Mouse (Mus musculus): ENCODE measurements around the gene Irf2bpl.

Gene Irf2bpl

DNA sequence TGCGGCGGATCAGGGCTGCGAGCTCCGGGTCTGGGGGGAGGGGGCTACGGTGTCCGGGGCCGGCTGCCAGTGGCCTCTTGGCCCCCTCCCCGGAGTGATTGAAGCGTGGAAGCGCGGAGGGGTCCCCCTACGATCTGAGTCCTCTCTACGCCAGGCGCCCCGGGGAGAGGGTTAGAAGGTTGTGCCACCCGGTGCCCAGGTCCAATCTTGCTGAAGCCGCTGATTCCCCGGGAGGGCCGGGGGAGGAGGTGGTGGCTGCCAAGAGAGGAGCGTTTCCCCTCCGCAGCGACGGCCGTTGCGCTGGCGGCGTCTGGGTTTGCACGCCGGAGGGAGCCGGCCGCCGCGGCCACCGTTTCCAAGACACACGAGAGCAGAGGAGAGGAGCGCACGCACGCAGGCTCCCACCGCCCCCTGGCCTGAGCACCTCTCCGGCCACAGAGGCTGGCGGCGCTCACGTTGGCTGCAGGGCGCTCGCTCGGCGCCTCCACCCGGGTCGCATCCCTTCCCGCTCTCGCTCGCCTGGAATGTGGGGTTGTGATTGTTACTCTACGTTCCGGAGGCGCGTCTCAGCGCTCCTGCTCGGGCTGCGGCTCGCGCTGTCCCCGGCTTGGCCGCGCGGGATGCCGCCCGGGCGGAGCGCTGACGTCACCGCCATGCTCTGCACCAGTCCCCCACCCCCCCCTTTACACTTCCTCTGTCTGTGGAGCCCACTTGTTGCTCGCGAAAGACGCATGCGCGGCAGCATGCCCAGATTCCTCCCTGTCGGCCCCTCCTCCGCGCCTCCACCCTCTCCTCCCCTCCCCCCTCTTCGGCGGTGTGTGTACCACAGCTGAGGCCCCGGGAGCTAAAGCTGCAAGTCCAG is at the start of gene Irf2bpl:
Gene Irf2bpl (minus strand): TSS at position 602 of the 862 bp plus-strand sequence.
- DNase-seq: peak; percentile 100

GRCm38 (mm10) chr12:86932575-86932952 is 48.0 kb upstream of the Irf2bpl start:
- DNase-seq: peak; percentile 69 to 89

DNA sequence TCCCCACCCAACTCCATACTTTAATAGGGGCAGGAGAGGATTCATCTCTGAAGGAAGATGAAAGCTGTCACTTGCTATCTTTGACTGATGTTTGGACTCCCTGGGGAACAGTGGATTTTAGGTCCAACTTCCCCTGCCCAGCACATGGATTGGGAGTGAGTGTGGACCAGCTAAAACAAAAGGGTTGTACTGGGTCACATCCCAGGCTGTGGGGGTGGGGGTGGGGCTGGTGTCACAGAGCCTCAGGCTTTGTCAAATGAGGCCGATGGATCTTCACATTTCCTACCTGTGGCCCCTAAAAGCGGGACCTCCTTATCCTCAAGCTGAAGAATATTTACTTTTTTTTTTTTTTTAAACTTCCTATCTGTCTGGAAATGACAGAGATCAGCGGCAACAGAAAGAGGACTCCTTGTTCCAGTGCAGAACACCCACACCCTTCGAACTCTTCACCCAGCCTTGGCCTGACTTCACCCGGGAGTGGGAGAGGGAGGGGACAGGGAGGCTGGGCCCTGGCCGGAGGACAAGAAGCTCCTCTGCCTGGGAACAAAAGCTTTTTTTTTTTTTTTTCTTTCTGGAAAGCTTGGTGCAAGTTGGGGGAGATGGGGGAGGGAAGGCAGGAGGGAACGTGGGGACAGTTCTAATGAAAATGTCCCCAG is 47.4 kb upstream of the Irf2bpl start:
- DNase-seq: peak; percentile 85 to 94

GRCm38 (mm10) chr12:86930934-86931729 is 46.5 kb upstream of the Irf2bpl start:
- no peak for DNase-seq

GRCm38 (mm10) chr12:86923837-86924236 is 39.2 kb upstream of the Irf2bpl start:
- peak; percentile 89 to 93 for DNase-seq

DNA sequence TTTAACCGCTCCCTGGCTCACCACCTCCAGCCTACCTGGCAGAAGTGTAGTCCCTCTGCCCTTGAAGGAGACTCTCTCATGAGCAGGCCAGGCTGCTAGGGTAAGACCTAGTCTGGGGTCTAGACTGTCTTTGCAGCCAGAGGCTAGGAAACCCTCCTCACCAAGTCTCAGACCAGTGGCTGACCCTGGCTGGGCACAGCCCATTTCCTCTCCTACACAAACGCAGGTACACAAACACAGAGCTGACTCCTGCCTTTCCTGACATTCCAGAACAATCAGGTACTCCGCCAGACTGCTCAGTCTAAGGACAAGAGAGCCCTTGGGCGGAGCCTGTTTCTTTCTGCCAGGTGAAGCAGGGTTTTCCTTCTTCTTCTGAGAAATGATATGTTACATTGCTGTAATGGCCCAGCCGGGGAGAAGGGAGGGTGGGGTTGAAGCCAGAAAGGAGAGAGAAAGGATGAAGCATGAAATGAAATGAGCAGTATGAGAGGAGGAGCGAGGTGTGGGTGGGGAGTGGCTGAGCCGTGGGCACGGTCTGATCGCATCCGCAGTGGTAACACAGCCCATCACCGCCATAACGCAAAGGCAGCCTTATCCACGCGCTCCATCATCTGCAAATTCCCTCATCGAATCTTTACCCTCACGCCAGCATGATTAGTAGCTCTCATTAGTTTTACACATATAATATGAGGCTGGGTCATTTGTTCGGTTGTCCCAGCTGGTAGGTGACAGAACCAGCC is 34.6 kb upstream of the Irf2bpl start:
- peak; percentile 31 to 39 for DNase-seq

DNA sequence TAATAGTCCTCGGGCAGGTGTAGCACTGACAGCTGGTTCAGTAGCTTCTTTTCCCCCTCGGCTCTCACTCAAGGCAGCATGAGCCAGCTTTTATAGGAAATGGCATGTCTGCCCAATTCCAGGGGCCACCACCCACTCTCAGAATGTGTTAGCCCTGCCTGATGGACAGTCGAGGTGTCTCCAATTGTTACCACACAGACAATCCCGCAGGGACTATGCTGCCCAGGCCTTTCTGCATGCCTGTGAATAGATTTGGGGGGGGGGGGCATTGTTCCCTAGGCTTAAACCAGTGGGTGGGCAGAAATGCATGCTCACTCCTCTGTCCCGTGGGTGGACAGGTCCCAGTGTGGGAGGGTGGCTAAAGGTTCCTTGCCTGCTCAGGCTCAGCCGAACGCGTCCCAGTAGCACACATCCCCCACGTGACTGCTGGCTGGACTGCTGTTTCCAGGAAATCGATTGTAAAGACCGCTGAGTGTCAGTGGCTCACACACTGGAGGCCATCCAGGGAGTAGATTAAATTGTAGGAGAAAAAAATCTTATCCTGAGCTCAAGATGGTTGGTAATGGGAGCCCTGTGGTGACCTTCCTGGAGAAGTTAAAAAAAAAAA is 33.9 kb upstream of the Irf2bpl start:
- peak; percentile 71 to 73 for DNase-seq

GRCm38 (mm10) chr12:86916796-86917573 is 32.4 kb upstream of the Irf2bpl start:
- DNase-seq: no peak

DNA sequence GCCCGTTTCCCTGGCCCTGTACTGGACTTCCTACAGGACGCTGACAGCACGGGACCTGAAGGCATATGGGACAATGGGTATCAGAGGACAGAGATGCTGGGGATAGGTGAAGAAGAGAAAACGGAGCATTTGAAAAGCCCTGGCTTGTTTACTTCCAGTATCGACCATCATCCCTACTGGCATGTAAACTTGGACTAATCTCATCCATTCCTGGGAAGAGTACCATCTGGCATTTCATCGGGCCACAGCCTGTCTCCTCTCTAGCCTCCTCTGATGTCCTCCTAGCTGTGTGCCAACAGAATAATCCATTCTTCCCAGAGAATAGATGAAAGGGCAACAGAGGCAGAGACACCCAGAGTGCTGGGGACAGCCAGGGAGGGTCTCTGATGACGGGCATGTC is 31.0 kb upstream of the Irf2bpl start:
- no peak for DNase-seq

DNA sequence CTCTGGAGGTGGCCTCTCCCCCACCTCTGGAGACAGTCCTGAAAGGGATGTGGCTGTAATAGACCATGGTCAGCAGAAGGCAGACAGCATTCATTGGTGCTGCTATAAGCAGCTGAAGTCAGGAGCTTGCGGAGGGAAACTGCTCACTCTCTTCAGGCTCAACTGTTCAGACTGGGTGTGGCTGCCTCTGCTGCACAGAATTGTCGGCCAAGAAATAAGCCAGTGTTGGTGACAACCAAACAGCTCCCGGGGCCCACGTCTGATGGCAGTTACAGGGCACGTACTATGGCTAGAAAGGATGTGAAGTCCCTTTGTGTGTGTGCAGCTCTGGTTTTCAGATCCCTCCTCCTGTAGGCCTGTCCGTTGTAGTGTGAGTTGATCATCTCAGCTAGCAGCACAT is 30.2 kb upstream of the Irf2bpl start:
- no peak for DNase-seq

GRCm38 (mm10) chr12:86914351-86914750 is 29.8 kb upstream of the Irf2bpl start:
- no peak for DNase-seq

DNA sequence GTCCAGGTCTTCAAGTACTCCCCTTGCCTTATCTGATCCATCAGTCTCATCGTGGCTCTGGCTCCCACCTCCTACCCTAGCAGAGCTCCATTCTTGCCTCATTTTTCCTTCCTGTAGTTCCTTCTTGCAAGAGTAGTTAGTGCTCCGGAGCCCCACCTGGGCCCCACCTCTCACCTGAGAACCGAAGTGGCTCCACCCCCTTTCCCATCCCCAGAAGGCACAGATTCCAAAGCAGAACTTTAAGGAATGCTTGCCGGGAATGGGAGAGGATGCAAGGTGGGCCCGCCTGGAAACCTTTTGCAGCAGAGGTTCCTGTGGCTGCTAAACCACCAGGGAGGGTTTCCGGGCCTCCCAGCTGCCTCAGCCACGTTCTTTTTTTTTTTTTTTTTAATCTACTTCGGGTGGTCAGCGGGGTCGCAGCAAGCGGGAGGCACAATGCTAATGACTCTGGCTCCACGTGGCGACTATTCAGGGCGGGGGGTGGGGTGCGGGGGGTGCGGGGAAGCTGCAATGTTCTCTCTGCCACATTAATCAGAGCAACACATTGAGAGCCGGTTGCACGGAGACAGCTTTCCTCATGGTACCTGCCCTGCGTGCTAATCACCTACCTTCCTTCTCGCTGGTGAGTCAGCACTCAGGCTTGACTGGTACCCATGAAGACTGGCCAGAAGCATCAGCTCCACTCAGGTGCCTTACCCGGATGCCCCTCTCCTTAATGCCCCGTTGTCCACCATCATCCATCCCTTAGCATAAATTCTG is 27.9 kb upstream of the Irf2bpl start:
- DNase-seq: no peak

- DNase-seq: no peak
Measured at GRCm38 (mm10) chr12:86911482-86911931, 26.9 kb upstream of the Irf2bpl start.

GRCm38 (mm10) chr12:86906395-86906794 is 21.8 kb upstream of the Irf2bpl start:
- peak; percentile 85 to 95 for DNase-seq

- DNase-seq: no peak
Measured at GRCm38 (mm10) chr12:86905876-86906275, 21.3 kb upstream of the Irf2bpl start.

- peak; percentile 66 to 79 for DNase-seq
Measured at GRCm38 (mm10) chr12:86905203-86905602, 20.6 kb upstream of the Irf2bpl start.

GRCm38 (mm10) chr12:86903828-86904806 is 19.5 kb upstream of the Irf2bpl start:
- peak; percentile 79 to 80 for DNase-seq

DNA sequence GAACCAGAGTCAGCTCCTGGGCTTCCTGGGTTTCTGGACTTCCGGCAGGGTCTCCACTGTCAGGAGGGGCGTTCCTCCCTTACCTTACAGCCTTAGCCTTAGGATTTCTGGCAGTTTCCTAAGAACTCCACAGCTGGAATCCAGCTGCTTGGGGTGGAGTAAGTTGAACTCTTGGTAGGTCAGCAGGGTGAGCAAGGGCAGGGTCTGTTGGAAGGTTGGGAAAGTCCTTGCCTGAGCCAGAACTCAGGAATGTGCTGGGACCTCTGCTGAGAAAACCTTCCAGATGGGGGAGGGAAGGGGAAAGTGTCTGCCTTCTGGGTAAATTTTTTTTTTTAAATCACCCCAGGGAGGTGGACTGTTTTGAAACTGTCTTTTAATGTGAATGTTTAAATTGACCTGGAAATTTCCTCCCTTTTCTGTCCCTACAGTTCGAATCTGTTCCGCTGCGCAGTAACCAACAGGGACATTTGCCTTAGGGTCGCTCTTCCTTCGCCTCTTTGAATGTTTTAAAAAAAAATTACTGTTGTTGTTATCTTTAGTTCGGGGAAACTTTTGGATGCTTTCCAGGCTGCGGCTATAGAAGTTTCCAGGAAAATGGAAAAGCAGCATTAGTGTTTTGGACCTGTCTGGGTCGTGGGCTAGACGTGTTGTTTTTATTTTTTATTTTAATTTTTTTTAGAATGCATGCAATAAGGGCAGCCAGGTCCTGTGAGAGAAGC is 15.0 kb upstream of the Irf2bpl start:
- peak; percentile 55 to 59 for DNase-seq
